Mouse (Mus musculus) midbrain, embryonic 11.5 days (tissue): ENCODE results near the gene Agap2. TPM values are rescaled to one million over a fixed set of nuclear protein-coding genes. Genes with fewer than 3 reads are reported as not detected.

ENCODE experiments used
- ATAC-seq: fragments of 200-750 bp; cut with Nextera tagmentation; 2 replicates; pipeline ENCODE4 v1.8.0; 2017; ENCODE audit warnings: moderate TSS enrichment, moderate library complexity; ENCODE audit not compliant: low FRiP score
- DNase-seq: peaks from one replicate; pipeline ENCODE4 v3.0.0; 2015; ENCODE audit warnings: low spot score; ENCODE audit errors: missing footprints
- H3K27ac ChIP-seq: fragments of 300-500 bp; sonication (generic); 2 replicates; pipeline ENCODE4 v1.5.1; 2014; ENCODE audit warnings: low read depth, low read length
- H3K27me3 ChIP-seq: fragments of 300-500 bp; sonication (generic); 2 replicates; pipeline ENCODE4 v1.6.1; 2014; ENCODE audit warnings: mild to moderate bottlenecking, low read length, moderate library complexity, mixed read lengths; ENCODE audit not compliant: control insufficient read depth, insufficient read depth
- H3K36me3 ChIP-seq: fragments of 300-500 bp; sonication (generic); 2 replicates; pipeline ENCODE4 v1.6.1; 2014; ENCODE audit warnings: mild to moderate bottlenecking, low read length, moderate library complexity, mixed read lengths; ENCODE audit not compliant: control insufficient read depth, insufficient read depth
- H3K4me1 ChIP-seq: fragments of 300-500 bp; sonication (generic); 2 replicates; pipeline ENCODE4 v1.6.1; 2014; ENCODE audit warnings: low read length; ENCODE audit not compliant: control insufficient read depth, insufficient read depth
- H3K4me2 ChIP-seq: fragments of 300-500 bp; sonication (generic); 2 replicates; pipeline ENCODE4 v1.6.1; 2014; ENCODE audit warnings: mild to moderate bottlenecking, moderate library complexity
- H3K4me3 ChIP-seq: fragments of 300-500 bp; sonication (generic); 2 replicates; pipeline ENCODE4 v1.5.1; 2014; ENCODE audit warnings: low read depth, low read length
- H3K9ac ChIP-seq: fragments of 300-500 bp; sonication (generic); 2 replicates; pipeline ENCODE4 v1.6.1; 2014; ENCODE audit warnings: low read length
- H3K9me3 ChIP-seq: fragments of 300-500 bp; sonication (generic); 2 replicates; pipeline ENCODE4 v1.6.1; 2016; ENCODE audit warnings: low read length; ENCODE audit not compliant: control insufficient read depth
- WGBS: fragments of 180-500 bp; shearing (Covaris S2); extraction: QIAGEN DNeasy Blood & Tissue Kit; methylation state at CpG from one replicate; pipeline ENCODE4 v1.1.7; 2014; 5-methylcytosine and 5-hydroxymethylcytosine counted together
- polyA plus RNA-seq: library from polyadenylated mRNA; unstranded; fragments of >200 nt; fragmentation: Nextera tagmentation; extraction: Ambion mirVana; gene quantifications from 2 replicates; pipeline ENCODE4 v1.2.1, GENCODE M21; 2014

The Agap2 gene
- polyA plus RNA-seq, 1 experiment from 2014 or later = 0.89 TPM

DNA sequence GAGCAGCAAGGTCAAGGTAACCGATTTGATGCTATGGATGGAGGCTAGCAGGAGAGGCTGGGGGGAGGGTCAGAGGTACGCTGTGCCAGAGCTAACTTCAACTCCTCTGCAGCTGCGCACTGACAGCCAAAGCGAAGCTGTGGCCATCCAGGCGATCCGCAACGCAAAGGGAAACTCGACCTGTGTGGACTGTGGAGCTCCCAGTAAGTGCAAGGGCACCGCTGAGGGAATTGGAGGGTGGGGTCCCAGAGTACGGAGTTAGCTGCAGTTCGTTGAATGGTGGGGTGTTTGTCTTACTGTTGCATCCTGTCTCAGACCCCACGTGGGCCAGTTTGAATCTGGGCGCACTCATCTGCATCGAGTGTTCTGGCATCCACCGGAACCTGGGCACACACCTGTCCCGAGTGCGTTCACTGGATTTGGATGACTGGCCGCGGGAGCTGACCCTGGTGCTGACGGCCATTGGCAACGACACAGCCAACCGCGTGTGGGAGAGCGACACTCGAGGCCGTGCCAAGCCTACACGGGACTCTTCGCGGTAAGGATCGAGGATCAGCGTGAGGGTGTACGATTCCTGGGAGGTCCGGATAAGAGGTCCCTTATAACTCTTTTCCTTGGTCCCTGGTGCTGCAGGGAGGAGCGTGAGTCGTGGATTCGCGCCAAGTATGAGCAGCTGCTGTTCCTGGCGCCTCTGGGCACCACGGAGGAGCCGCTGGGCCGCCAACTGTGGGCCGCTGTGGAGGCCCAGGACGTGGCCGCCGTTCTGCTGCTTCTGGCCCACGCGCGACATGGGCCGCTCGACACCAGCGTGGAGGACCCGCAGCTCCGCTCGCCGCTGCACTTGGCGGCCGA is 15.7 kb downstream of the Agap2 start:
- Histone ChIP-seq H3K4me1 (peaks cover 8% of the 10 kb centered on the region), H3K9ac (no peak overlapping the region), H3K4me3 (0 out of 2 replicates have a peak overlapping the region, but pooled peaks have one; percentile 13), H3K4me2 (peak overlapping the region; percentile 23), H3K27ac (no peak overlapping the region), H3K36me3 (no peaks in the 10 kb centered on the region), H3K27me3 (peaks cover 40% of the 10 kb centered on the region), H3K9me3 (no peaks in the 10 kb centered on the region)
- DNase-seq (no peak), ATAC-seq (0 out of 2 replicates have a peak, but pooled peaks have one; percentile 8)
- 9% methylated on average over 57 of the region's 57 CpGs for WGBS

DNA sequence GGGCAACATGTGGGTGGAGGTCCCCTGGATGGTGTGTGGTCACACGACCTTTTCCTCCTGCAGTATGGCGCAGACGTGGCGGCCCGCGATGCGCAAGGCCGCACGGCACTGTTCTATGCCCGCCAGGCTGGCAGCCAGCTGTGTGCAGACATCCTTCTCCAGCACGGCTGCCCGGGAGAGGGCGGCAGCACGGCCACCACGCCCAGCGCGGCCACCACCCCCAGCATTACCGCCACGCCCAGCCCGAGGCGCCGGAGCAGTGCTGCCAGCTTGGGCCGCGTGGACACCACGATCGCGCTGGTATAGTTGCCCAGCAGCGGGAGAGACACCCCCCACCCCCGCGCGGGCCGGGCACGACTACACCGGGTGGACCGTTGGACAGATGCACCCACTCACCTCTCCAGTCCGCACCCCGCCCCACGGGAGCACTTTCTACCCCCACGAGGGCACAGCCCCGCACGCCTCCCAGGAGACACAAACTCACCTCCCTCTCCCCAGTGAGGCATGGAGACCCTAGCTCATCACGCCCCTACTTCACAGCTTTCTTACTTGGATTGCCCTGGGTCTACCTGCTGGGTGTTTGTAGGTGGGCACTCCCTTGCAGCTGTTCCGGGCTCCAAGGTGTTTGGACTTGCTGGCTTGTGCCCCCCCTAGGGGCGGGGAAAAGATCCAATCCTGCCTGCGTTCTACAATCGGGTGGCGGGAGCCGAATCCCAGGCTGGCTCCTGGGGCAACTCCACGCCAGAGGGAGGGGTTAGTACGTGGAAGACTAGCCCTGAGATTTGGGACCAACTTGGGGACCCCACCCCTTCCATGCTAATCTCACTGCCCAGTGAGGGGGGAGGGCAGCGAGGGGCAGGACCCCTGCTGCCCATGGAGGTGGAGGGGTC is 16.7 kb downstream of the Agap2 start:
- Histone ChIP-seq H3K4me3 (0 out of 2 replicates have a peak overlapping the region, but pooled peaks have one; percentile 13), H3K27me3 (peaks cover 40% of the 10 kb centered on the region), H3K4me2 (peak overlapping the region; percentile 23), H3K4me1 (peaks cover 8% of the 10 kb centered on the region), H3K27ac (no peak overlapping the region), H3K9ac (no peak overlapping the region), H3K36me3 (no peaks in the 10 kb centered on the region; the same call in 1 of the 2 replicates), H3K9me3 (no peaks in the 10 kb centered on the region)
- peak; percentile 23; the same call in 1 of the 2 replicates for ATAC-seq
- DNase-seq = no peak
- WGBS = 8% methylated on average over 50 of the region's 51 CpGs

GRCm38 (mm10) chr10:127092742-127093141 is 17.7 kb downstream of the Agap2 start:
- H3K27ac ChIP-seq = no peak overlapping the region
- no peaks in the 10 kb centered on the region for H3K9me3 ChIP-seq
- no peak overlapping the region for H3K4me2 ChIP-seq
- peaks cover 8% of the 10 kb centered on the region for H3K4me1 ChIP-seq
- no peak for DNase-seq
- no peaks in the 10 kb centered on the region; the same call in 1 of the 2 replicates for H3K36me3 ChIP-seq
- no peak overlapping the region for H3K4me3 ChIP-seq
- ATAC-seq = no peak
- 49% methylated on average over 4 of the region's 4 CpGs for WGBS
- H3K27me3 ChIP-seq = peaks cover 40% of the 10 kb centered on the region
- no peak overlapping the region for H3K9ac ChIP-seq

DNA sequence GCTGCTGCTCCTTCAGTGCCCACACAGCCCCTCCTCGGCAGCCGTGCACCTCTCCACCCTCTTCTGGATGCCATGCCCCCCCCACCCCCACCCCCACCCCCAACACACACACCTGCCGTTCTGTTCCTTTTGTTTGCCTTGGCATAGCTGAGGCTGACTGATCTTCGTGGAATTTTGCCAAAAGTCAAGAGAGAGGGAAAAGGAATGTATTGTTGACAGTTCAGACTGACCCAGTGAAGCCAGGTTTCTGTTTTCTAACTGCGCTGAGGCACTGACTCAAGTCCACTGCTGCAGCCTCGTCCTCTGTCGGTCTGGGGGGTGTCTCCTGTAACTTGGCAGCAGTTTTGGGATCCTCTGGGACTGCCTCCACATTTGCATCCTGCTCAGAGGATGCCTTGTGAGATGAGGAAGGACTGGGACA is 19.3 kb downstream of the Agap2 start:
- Histone ChIP-seq H3K9me3 (no peaks in the 10 kb centered on the region), H3K9ac (no peak overlapping the region), H3K27me3 (peaks cover 34% of the 10 kb centered on the region), H3K4me3 (no peak overlapping the region), H3K27ac (no peak overlapping the region), H3K4me1 (peaks cover 8% of the 10 kb centered on the region), H3K36me3 (no peaks in the 10 kb centered on the region; the same call in 1 of the 2 replicates), H3K4me2 (no peak overlapping the region)
- DNase-seq (no peak), ATAC-seq (no peak)
- WGBS = 69% methylated on average over 7 of the region's 7 CpGs

DNA sequence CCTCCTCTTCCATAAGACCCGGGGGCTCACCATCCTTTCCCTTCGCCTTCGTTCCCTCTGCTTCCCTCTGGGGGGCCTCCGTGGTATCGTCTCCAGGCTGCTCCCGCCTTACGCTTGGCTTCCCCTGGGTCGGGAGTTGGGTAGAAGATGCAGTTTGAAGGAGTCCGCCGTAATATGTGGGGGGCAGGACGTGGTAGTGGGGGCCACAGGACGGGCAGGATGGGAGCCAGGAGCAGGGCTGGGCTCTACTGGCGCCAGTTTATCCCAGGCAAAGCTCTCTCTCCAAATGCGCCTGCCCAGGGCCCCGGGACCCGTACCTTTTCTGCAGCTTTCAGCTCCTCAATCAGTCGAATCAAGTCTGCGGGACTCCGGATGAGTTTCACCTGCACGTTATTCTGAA is 23.4 kb downstream of the Agap2 start:
- no peak overlapping the region for H3K27ac ChIP-seq
- no peaks in the 10 kb centered on the region; the same call in 1 of the 2 replicates for H3K36me3 ChIP-seq
- H3K4me1 ChIP-seq = no peaks in the 10 kb centered on the region
- no peak overlapping the region for H3K9ac ChIP-seq
- no peaks in the 10 kb centered on the region for H3K9me3 ChIP-seq
- no peaks in the 10 kb centered on the region for H3K27me3 ChIP-seq
- ATAC-seq = no peak
- H3K4me3 ChIP-seq = no peak overlapping the region
- WGBS = 78% methylated on average over 20 of the region's 20 CpGs
- no peak for DNase-seq
- H3K4me2 ChIP-seq = no peak overlapping the region

DNA sequence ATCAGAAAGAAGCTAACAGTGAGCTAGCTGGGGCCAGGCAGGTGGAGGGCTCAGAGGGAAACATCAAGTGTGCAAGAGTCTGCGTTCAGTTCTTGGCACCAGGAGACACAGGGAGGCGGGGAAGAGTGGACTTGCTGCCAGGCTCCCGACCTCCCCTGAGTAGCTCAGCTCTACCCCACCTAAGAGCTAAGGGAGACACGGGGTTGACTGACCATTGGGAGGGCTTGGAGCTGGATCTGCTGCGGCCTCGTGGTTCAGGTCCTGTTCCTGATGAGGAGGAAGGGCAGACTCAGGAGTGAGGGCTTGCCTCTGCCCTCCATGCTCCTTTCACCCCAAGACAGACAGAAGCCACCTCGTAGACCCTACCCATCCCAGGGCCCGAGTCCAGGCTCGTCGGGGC is 24.1 kb downstream of the Agap2 start:
- no peak overlapping the region for H3K4me3 ChIP-seq
- H3K4me1 ChIP-seq = no peaks in the 10 kb centered on the region
- ATAC-seq (no peak), DNase-seq (no peak)
- no peak overlapping the region for H3K9ac ChIP-seq
- no peak overlapping the region for H3K4me2 ChIP-seq
- H3K9me3 ChIP-seq = no peaks in the 10 kb centered on the region
- 94% methylated on average over 10 of the region's 10 CpGs for WGBS
- H3K27ac ChIP-seq = no peak overlapping the region
- H3K27me3 ChIP-seq = no peaks in the 10 kb centered on the region
- H3K36me3 ChIP-seq = no peaks in the 10 kb centered on the region; the same call in 1 of the 2 replicates

DNA sequence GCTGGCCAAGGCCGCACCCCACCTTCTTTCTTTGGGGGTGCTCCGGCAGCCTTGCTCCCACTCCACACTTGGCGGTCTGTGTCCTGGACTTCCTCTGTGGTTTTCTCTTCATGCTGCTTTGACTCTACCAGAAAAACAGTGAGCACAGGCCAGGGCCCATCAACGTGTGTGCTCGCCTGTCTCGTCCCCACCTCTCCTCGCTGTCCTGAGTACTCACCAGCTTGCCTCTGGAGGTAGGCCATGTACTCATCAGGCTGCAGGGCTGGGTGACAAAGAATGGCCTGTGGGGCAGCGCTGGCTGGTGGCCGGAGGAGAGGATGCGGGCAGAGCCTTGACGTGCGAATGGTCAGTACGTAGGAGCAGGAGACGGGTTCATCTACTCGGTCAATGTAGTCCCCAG is 24.8 kb downstream of the Agap2 start:
- H3K36me3 ChIP-seq = no peaks in the 10 kb centered on the region; the same call in 1 of the 2 replicates
- no peak overlapping the region for H3K4me2 ChIP-seq
- no peaks in the 10 kb centered on the region for H3K9me3 ChIP-seq
- H3K27ac ChIP-seq = no peak overlapping the region
- H3K4me1 ChIP-seq = no peaks in the 10 kb centered on the region
- ATAC-seq (no peak), DNase-seq (no peak)
- 92% methylated on average over 15 of the region's 15 CpGs for WGBS
- H3K27me3 ChIP-seq = no peaks in the 10 kb centered on the region
- no peak overlapping the region for H3K4me3 ChIP-seq
- H3K9ac ChIP-seq = no peak overlapping the region

DNA sequence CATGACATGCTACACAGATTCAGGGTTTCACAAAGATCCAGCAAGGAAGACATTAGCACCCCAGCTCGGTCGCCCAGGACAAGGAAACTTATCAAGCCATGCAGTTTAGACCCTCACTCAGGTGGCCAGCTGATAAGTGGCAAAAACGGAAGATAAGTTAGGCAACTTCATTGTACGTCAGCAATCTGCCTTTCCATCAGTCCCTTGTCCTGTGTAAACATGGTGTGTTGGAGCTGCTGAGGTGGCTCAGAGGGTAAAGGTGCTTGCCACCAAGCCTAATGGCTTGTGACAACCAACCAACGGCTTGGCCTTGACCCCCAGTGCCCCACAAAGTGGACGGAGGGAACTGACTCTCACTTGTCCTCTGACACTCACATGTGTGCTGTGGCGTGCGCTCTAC is 25.3 kb downstream of the Agap2 start:
- DNase-seq (no peak), ATAC-seq (no peak)
- Histone ChIP-seq H3K4me2 (no peak overlapping the region), H3K9ac (no peak overlapping the region), H3K4me1 (no peaks in the 10 kb centered on the region), H3K27ac (no peak overlapping the region), H3K27me3 (no peaks in the 10 kb centered on the region), H3K9me3 (no peaks in the 10 kb centered on the region), H3K36me3 (no peaks in the 10 kb centered on the region; the same call in 1 of the 2 replicates), H3K4me3 (no peak overlapping the region)
- WGBS = 90% methylated on average over 8 of the region's 8 CpGs
